Mouse (Mus musculus): ENCODE data around the gene Nexn.
"Not testable (repeated sequence)": the region's sequence is repeated elsewhere in the genome, so short reads cannot be mapped to it uniquely, and the experiment has no call there.

Gene Nexn

GRCm38 (mm10) chr3:152199125-152199524 is 67.0 kb downstream of the Nexn start:
- DNase-seq (ENCODE audit: extremely low spot score, low spot score), result no peak

DNA sequence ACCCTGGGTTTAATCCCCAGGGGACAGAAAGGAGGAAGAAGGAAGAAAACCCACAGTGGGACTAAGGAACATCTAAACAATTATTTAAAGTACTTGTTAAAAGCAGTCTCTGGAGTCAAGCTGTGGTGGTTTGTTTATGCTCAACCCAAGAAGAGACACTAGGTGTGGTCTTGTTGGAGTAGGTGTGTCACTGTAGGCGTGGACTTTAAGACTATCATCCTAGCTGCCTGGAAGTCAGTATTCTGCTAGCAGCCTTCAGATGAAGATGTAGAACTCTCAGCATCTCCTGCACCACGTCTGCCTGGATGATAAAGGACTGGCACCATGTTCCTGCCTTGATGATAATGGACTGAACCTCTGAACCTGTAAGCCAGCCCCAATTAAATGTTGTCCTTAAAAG is 68.9 kb downstream of the Nexn start:
- not testable (repeated sequence) for DNase-seq (ENCODE audit: extremely low spot score, low spot score)

DNA sequence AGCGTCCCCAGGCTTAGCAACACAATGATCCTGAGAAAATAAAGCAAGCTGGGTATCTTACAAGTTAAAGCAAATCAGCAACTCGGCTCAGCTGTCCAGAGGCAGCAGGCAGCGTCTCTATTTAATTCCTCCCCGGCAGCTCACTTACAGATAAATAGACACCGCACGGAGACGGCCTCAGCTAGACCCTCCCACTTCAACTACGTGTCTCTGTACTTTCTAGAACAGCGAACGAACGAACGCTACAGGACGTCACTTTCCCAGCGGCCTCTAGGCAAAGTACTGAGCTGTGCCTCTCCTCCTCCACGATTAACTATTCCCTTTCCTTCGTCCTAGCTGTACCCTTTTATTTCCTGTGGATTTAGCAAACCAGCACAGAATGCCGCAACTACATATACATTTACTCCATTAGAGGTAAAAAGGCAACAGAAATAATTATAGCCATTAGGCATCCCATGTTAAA is 72.5 kb downstream of the Nexn start:
- peak; percentile 71 for DNase-seq (ENCODE audit: extremely low spot score, low spot score)

- DNase-seq (ENCODE audit: extremely low spot score, low spot score), result no peak
Measured at GRCm38 (mm10) chr3:152193177-152193576, 73.0 kb downstream of the Nexn start.

DNA sequence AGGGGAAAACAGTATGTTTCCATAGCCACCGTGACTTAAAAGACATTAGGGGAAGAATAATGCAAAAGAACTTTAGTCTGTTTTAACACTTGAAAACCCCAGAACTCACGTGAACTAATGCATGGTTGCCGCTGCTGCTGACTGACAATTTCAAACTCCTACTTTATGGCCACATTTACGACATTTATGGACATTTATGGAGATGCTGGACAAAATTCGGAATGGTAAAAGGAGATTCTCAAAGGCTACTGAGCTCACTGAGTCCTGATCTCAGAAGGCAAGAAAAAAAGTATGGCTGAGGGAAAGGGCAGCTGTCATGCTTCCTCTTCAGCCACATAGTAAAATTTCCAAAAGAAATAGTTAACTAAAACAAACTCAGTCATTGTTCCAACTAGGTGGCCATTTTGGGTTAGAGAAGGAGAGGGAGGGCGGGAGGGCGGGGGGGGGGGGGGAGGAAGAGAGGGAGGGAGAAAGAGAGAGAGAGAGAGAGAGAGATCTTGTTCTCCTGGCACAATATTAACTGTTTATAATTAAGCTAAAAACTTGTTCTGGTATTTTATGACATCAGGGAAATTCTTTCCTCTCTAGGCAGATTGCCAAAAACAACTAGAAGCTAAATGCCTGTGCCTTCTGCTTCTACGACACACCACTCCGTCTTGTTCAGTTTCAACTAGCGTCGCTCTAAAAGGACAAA is 73.8 kb downstream of the Nexn start:
- no peak for DNase-seq (ENCODE audit: extremely low spot score, low spot score)

DNA sequence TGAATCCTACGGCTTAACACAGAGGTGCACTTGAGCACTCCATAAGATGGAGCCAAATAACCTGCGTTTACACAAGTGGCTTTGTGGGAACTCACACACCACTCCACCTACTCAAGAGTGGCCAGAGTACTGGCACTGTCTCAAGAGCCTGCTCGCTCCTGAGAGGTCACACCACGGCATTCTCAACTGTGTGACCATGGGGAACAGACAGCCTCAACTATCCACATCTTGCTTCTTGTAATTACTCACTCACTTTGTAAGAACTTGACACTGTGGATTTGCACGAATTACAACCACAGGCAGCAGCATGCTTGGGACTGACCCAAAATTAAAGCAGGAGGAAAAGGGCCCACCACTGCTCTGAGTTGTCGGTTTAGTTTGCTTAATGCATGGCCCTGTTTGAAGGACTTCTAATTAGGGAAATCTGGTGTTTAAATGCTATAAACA is 74.3 kb downstream of the Nexn start:
- peak; percentile 37 for DNase-seq (ENCODE audit: extremely low spot score, low spot score)

GRCm38 (mm10) chr3:152190679-152191477 is 75.3 kb downstream of the Nexn start:
- no peak for DNase-seq (ENCODE audit: extremely low spot score, low spot score)

GRCm38 (mm10) chr3:152189306-152189705 is 76.8 kb downstream of the Nexn start:
- DNase-seq (ENCODE audit: extremely low spot score, low spot score), result no peak
